Mouse (Mus musculus) liver, postnatal 0 days (tissue): ENCODE measurements at regions not wholly inside any gene's neighbourhood (a gene's known extent, or its start where the extent isn't known, plus 50 kb on each side); places are given as distances from the start of the nearest gene placed in this dataset.

ENCODE experiments used
- CTCF ChIP-seq: sonication (generic); IDR thresholded peaks from 2 replicates; pipeline ENCODE4 v1.5.1; 2016; ENCODE audit warnings: antibody characterized with exemption, low read depth
- EP300 ChIP-seq: IDR thresholded peaks from 2 replicates; pipeline ENCODE4 v1.6.1; 2016; ENCODE audit warnings: antibody characterized with exemption, low read depth, mild to moderate bottlenecking

DNA sequence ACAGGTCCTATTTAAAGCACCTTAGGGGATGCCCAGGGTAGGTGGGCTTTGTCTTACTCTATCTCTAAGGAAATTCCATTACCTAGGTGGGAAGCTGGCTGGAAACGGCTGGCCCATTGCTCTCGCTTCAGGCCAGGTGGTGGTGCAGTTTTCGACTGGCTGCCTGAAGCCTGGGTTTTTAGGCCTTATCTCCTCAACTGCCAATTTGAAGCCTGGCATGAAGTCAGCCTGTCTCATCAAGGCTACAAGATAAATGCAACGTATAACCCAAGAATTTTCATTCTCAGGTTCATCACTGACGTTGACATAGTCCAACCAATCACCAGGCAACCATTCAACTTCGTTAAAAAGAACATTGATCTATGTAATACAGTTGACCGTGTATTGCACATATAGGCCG is 417.3 kb upstream of the Gm6657 start:
- TF ChIP-seq EP300 (no peak), CTCF (no peak)
